Mouse (Mus musculus): Measurements from ENCODE around the gene Gm5105. TPM values are rescaled to one million over a fixed set of nuclear protein-coding genes. Genes with fewer than 3 reads are reported as not detected.

Gene Gm5105
- polyA plus RNA-seq, 1 experiment from 2014 or later = 0.22 TPM

GRCm38 (mm10) chr3:138022651-138023050 lies 44.5 kb downstream of the Gm5105 start:
- Histone ChIP-seq H3K4me3 (ENCODE audit: low read length) (no peak overlapping the region), H3K9me3 (ENCODE audit: control insufficient read depth, low read length) (0 out of 2 replicates have a peak, but pooled peaks cover 3% of the 10 kb centered on the region), H3K4me1 (ENCODE audit: control insufficient read depth, insufficient read depth, low read length) (0 out of 2 replicates have a peak, but pooled peaks cover 3% of the 10 kb centered on the region), H3K36me3 (ENCODE audit: control insufficient read depth, insufficient read depth, low read length) (no peaks in the 10 kb centered on the region), H3K27me3 (ENCODE audit: control insufficient read depth, insufficient read depth, low read length) (no peaks in the 10 kb centered on the region), H3K27ac (ENCODE audit: low read depth, low read length) (no peak overlapping the region), H3K9ac (ENCODE audit: low read depth, low read length) (no peak overlapping the region), H3K4me2 (replicated peaks; ENCODE audit: low read depth, low read length) (no peak overlapping the region)
- ATAC-seq (ENCODE audit: low FRiP score, low TSS enrichment) = no peak
- WGBS = 85% methylated on average over 4 of the region's 4 CpGs

GRCm38 (mm10) chr3:138022003-138022402 lies 45.2 kb downstream of the Gm5105 start:
- H3K27me3 ChIP-seq (ENCODE audit: control insufficient read depth, insufficient read depth, low read length) = no peaks in the 10 kb centered on the region
- ATAC-seq (ENCODE audit: low FRiP score, low TSS enrichment) = no peak
- H3K4me2 ChIP-seq (replicated peaks; ENCODE audit: low read depth, low read length) = no peak overlapping the region
- H3K27ac ChIP-seq (ENCODE audit: low read depth, low read length) = no peak overlapping the region
- H3K9me3 ChIP-seq (ENCODE audit: control insufficient read depth, low read length) = 0 out of 2 replicates have a peak, but pooled peaks cover 3% of the 10 kb centered on the region
- 0 out of 2 replicates have a peak, but pooled peaks cover 3% of the 10 kb centered on the region for H3K4me1 ChIP-seq (ENCODE audit: control insufficient read depth, insufficient read depth, low read length)
- H3K36me3 ChIP-seq (ENCODE audit: control insufficient read depth, insufficient read depth, low read length) = no peaks in the 10 kb centered on the region
- H3K4me3 ChIP-seq (ENCODE audit: low read length) = no peak overlapping the region
- no peak overlapping the region for H3K9ac ChIP-seq (ENCODE audit: low read depth, low read length)
- WGBS = 65% methylated on average over 4 of the region's 4 CpGs

GRCm38 (mm10) chr3:138016810-138017209 lies 50.4 kb downstream of the Gm5105 start:
- 70% methylated on average over 12 of the region's 12 CpGs for WGBS
- no peaks in the 10 kb centered on the region for H3K27me3 ChIP-seq (ENCODE audit: control insufficient read depth, insufficient read depth, low read length)
- ATAC-seq (ENCODE audit: low FRiP score, low TSS enrichment) = no peak

GRCm38 (mm10) chr3:138014725-138015124 lies 52.5 kb downstream of the Gm5105 start:
- H3K4me2 ChIP-seq (replicated peaks; ENCODE audit: low read depth, low read length) = no peak overlapping the region
- H3K4me3 ChIP-seq (ENCODE audit: low read length) = no peak overlapping the region
- H3K4me1 ChIP-seq (ENCODE audit: control insufficient read depth, insufficient read depth, low read length) = no peaks in the 10 kb centered on the region
- H3K27me3 ChIP-seq (ENCODE audit: control insufficient read depth, insufficient read depth, low read length) = no peaks in the 10 kb centered on the region
- no peak overlapping the region for H3K9ac ChIP-seq (ENCODE audit: low read depth, low read length)
- 0 out of 2 replicates have a peak, but pooled peaks cover 3% of the 10 kb centered on the region for H3K9me3 ChIP-seq (ENCODE audit: control insufficient read depth, low read length)
- H3K27ac ChIP-seq (ENCODE audit: low read depth, low read length) = no peak overlapping the region
- H3K36me3 ChIP-seq (ENCODE audit: control insufficient read depth, insufficient read depth, low read length) = no peaks in the 10 kb centered on the region
- ATAC-seq (ENCODE audit: low FRiP score, low TSS enrichment) = no peak
- 79% methylated on average over 2 of the region's 2 CpGs for WGBS

More at GRCm38 (mm10) chr3:138016810-138017209, 50.4 kb downstream of the Gm5105 start:
- Histone ChIP-seq H3K36me3 (ENCODE audit: control insufficient read depth, insufficient read depth, low read length) (no peaks in the 10 kb centered on the region), H3K9me3 (ENCODE audit: control insufficient read depth, low read length) (0 out of 2 replicates have a peak, but pooled peaks cover 3% of the 10 kb centered on the region), H3K9ac (ENCODE audit: low read depth, low read length) (no peak overlapping the region), H3K4me3 (ENCODE audit: low read length) (no peak overlapping the region), H3K4me1 (ENCODE audit: control insufficient read depth, insufficient read depth, low read length) (no peaks in the 10 kb centered on the region), H3K27ac (ENCODE audit: low read depth, low read length) (no peak overlapping the region), H3K4me2 (replicated peaks; ENCODE audit: low read depth, low read length) (no peak overlapping the region)

GRCm38 (mm10) chr3:138012351-138012750 lies 54.8 kb downstream of the Gm5105 start:
- Histone ChIP-seq H3K4me3 (ENCODE audit: low read length) (no peak overlapping the region), H3K4me1 (ENCODE audit: control insufficient read depth, insufficient read depth, low read length) (no peaks in the 10 kb centered on the region), H3K36me3 (ENCODE audit: control insufficient read depth, insufficient read depth, low read length) (no peaks in the 10 kb centered on the region), H3K4me2 (replicated peaks; ENCODE audit: low read depth, low read length) (no peak overlapping the region), H3K27ac (ENCODE audit: low read depth, low read length) (no peak overlapping the region), H3K9ac (ENCODE audit: low read depth, low read length) (no peak overlapping the region), H3K9me3 (ENCODE audit: control insufficient read depth, low read length) (no peaks in the 10 kb centered on the region), H3K27me3 (ENCODE audit: control insufficient read depth, insufficient read depth, low read length) (no peaks in the 10 kb centered on the region)
- ATAC-seq (ENCODE audit: low FRiP score, low TSS enrichment) = no peak
- 57% methylated on average over 4 of the region's 4 CpGs for WGBS

- 64% methylated on average over 6 of the region's 6 CpGs for WGBS
Observed at GRCm38 (mm10) chr3:138008152-138008551, 59.0 kb downstream of the Gm5105 start.

GRCm38 (mm10) chr3:138006896-138007295 lies 60.3 kb downstream of the Gm5105 start:
- 36% methylated on average over 3 of the region's 3 CpGs for WGBS
- H3K4me2 ChIP-seq (replicated peaks; ENCODE audit: low read depth, low read length) = no peak overlapping the region
- no peak overlapping the region for H3K4me3 ChIP-seq (ENCODE audit: low read length)
- H3K27me3 ChIP-seq (ENCODE audit: control insufficient read depth, insufficient read depth, low read length) = no peaks in the 10 kb centered on the region
- H3K36me3 ChIP-seq (ENCODE audit: control insufficient read depth, insufficient read depth, low read length) = no peaks in the 10 kb centered on the region
- peaks cover 4% of the 10 kb centered on the region; the same call in 1 of the 2 replicates for H3K9me3 ChIP-seq (ENCODE audit: control insufficient read depth, low read length)
- no peaks in the 10 kb centered on the region for H3K4me1 ChIP-seq (ENCODE audit: control insufficient read depth, insufficient read depth, low read length)
- no peak overlapping the region for H3K9ac ChIP-seq (ENCODE audit: low read depth, low read length)
- no peak for ATAC-seq (ENCODE audit: low FRiP score, low TSS enrichment)
- no peak overlapping the region for H3K27ac ChIP-seq (ENCODE audit: low read depth, low read length)

More at GRCm38 (mm10) chr3:138008152-138008551, 59.0 kb downstream of the Gm5105 start:
- no peak overlapping the region for H3K27ac ChIP-seq (ENCODE audit: low read depth, low read length)
- ATAC-seq (ENCODE audit: low FRiP score, low TSS enrichment) = no peak
- no peak overlapping the region for H3K4me2 ChIP-seq (replicated peaks; ENCODE audit: low read depth, low read length)
- no peaks in the 10 kb centered on the region for H3K36me3 ChIP-seq (ENCODE audit: control insufficient read depth, insufficient read depth, low read length)
- H3K4me3 ChIP-seq (ENCODE audit: low read length) = no peak overlapping the region
- H3K9me3 ChIP-seq (ENCODE audit: control insufficient read depth, low read length) = peaks cover 4% of the 10 kb centered on the region; the same call in 1 of the 2 replicates
- H3K9ac ChIP-seq (ENCODE audit: low read depth, low read length) = no peak overlapping the region
- H3K27me3 ChIP-seq (ENCODE audit: control insufficient read depth, insufficient read depth, low read length) = no peaks in the 10 kb centered on the region
- no peaks in the 10 kb centered on the region for H3K4me1 ChIP-seq (ENCODE audit: control insufficient read depth, insufficient read depth, low read length)

GRCm38 (mm10) chr3:138003264-138003663 lies 63.9 kb downstream of the Gm5105 start:
- 80% methylated on average over 7 of the region's 7 CpGs for WGBS
- no peak overlapping the region for H3K27ac ChIP-seq (ENCODE audit: low read depth, low read length)
- 0 out of 2 replicates have a peak, but pooled peaks cover 7% of the 10 kb centered on the region for H3K4me1 ChIP-seq (ENCODE audit: control insufficient read depth, insufficient read depth, low read length)
- no peak for ATAC-seq (ENCODE audit: low FRiP score, low TSS enrichment)
- no peak overlapping the region for H3K4me3 ChIP-seq (ENCODE audit: low read length)
- H3K9ac ChIP-seq (ENCODE audit: low read depth, low read length) = no peak overlapping the region
- H3K36me3 ChIP-seq (ENCODE audit: control insufficient read depth, insufficient read depth, low read length) = no peaks in the 10 kb centered on the region
- no peaks in the 10 kb centered on the region for H3K27me3 ChIP-seq (ENCODE audit: control insufficient read depth, insufficient read depth, low read length)
- H3K9me3 ChIP-seq (ENCODE audit: control insufficient read depth, low read length) = peaks cover 4% of the 10 kb centered on the region; the same call in 1 of the 2 replicates
- no peak overlapping the region for H3K4me2 ChIP-seq (replicated peaks; ENCODE audit: low read depth, low read length)

GRCm38 (mm10) chr3:138002545-138002944 lies 64.6 kb downstream of the Gm5105 start:
- no peak for ATAC-seq (ENCODE audit: low FRiP score, low TSS enrichment)
- 72% methylated on average over 6 of the region's 6 CpGs for WGBS
- H3K4me3 ChIP-seq (ENCODE audit: low read length) = no peak overlapping the region

More at GRCm38 (mm10) chr3:138002545-138002944, 64.6 kb downstream of the Gm5105 start:
- Histone ChIP-seq H3K9me3 (ENCODE audit: control insufficient read depth, low read length) (peaks cover 4% of the 10 kb centered on the region; the same call in 1 of the 2 replicates), H3K36me3 (ENCODE audit: control insufficient read depth, insufficient read depth, low read length) (no peaks in the 10 kb centered on the region), H3K4me1 (ENCODE audit: control insufficient read depth, insufficient read depth, low read length) (0 out of 2 replicates have a peak, but pooled peaks cover 7% of the 10 kb centered on the region), H3K9ac (ENCODE audit: low read depth, low read length) (no peak overlapping the region), H3K27ac (ENCODE audit: low read depth, low read length) (no peak overlapping the region), H3K4me2 (replicated peaks; ENCODE audit: low read depth, low read length) (no peak overlapping the region), H3K27me3 (ENCODE audit: control insufficient read depth, insufficient read depth, low read length) (no peaks in the 10 kb centered on the region)
